Mouse (Mus musculus): ENCODE results near the gene Ccdc88c. TPM values are rescaled to one million over a fixed set of nuclear protein-coding genes. Genes with fewer than 3 reads are reported as not detected.
A peak's percentile ranks its signal among the peaks of the same experiment; 100 is the strongest.

The Ccdc88c gene
- polyA plus RNA-seq, 1 experiment from 2014 or later, result 18.3 TPM

DNA sequence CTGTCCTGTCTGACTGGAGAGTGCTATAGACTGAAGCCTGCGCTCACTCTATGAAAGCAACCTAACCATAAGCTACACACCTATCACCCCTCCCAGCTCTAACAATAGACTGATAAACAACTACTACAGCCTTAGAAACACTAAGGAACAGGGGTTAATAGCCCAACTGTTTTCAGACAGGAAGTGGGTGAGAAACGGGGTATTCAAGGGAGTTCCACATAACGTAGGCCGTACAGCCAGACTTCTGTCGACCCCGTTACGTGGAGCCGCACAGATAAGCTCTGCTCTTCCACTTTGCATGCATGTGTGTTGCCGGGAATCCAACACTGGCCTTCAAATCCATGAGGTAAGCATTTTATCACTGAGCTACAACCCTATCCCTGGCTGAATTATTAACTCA, 21.4 kb downstream of the Ccdc88c start:
- H3K4me3 ChIP-seq, result no peak overlapping the region
- H3K27me3 ChIP-seq, result no peaks in the 10 kb centered on the region
- no peak overlapping the region for H3K4me2 ChIP-seq (replicated peaks)
- ATAC-seq (replicated peaks), result 0 out of 2 replicates have a peak, but pooled peaks have one; percentile 2
- H3K36me3 ChIP-seq, result no peaks in the 10 kb centered on the region
- peak overlapping the region; percentile 78 for H3K27ac ChIP-seq (replicated peaks)
- 87% methylated on average over 9 of the region's 9 CpGs for WGBS
- no peaks in the 10 kb centered on the region for H3K9me3 ChIP-seq
- no peak overlapping the region for H3K9ac ChIP-seq (replicated peaks)
- H3K4me1 ChIP-seq, result peaks cover 48% of the 10 kb centered on the region

DNA sequence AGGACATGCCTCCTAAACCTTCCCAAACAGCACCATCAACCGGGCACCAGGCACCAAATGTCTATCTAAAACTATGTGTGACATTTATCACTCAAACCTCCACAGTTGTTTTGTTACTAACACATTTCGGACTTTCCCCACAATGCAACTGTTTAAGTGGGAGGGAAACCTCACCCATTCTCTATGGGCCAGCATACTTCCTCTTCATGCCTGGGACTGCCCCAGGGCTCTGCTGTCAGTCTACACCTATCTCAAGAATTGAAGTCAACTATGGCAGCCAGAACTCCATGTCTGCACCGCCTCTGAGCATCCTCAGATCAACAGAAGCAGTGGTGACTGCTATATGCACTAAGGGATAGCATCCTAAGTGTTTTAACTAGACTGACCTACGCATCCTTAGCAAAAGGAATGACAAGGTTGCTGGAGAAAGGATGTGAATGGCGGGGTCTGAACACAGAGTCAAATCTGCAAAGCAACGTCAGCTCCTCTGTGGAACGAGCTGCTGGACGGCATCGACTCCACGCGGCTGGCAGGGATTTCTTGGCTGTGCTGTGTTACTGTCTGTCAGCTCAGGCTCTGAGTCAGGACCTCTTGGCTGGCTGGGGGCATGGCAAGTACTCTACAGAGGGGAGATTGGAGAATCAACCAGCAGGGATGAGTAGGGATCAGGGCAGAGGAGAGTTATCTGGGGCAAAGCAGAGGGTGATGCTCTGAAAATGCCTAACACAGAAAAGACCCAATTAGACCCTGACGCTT, 23.0 kb downstream of the Ccdc88c start:
- ATAC-seq (replicated peaks), result no peak
- H3K4me3 ChIP-seq, result no peak overlapping the region
- H3K4me1 ChIP-seq, result peaks cover 44% of the 10 kb centered on the region
- no peak overlapping the region for H3K4me2 ChIP-seq (replicated peaks)
- no peaks in the 10 kb centered on the region for H3K27me3 ChIP-seq
- H3K36me3 ChIP-seq, result no peaks in the 10 kb centered on the region
- no peaks in the 10 kb centered on the region for H3K9me3 ChIP-seq
- H3K27ac ChIP-seq (replicated peaks), result peak overlapping the region; percentile 53
- WGBS, result 70% methylated on average over 12 of the region's 12 CpGs
- no peak overlapping the region for H3K9ac ChIP-seq (replicated peaks)

- 45% methylated on average over 5 of the region's 5 CpGs for WGBS
- Histone ChIP-seq H3K4me1 (peaks cover 44% of the 10 kb centered on the region), H3K27me3 (no peaks in the 10 kb centered on the region), H3K27ac (replicated peaks) (peak overlapping the region; percentile 53; the same call in 1 of the 2 replicates), H3K4me3 (no peak overlapping the region), H3K9ac (replicated peaks) (no peak overlapping the region; the same call in 1 of the 2 replicates), H3K9me3 (no peaks in the 10 kb centered on the region), H3K36me3 (no peaks in the 10 kb centered on the region), H3K4me2 (replicated peaks) (no peak overlapping the region)
- ATAC-seq (replicated peaks), result 0 out of 2 replicates have a peak, but pooled peaks have one; percentile 16
These were observed 23.9 kb downstream of the Ccdc88c start for GRCm38 (mm10) chr12:101004982-101005381.

DNA sequence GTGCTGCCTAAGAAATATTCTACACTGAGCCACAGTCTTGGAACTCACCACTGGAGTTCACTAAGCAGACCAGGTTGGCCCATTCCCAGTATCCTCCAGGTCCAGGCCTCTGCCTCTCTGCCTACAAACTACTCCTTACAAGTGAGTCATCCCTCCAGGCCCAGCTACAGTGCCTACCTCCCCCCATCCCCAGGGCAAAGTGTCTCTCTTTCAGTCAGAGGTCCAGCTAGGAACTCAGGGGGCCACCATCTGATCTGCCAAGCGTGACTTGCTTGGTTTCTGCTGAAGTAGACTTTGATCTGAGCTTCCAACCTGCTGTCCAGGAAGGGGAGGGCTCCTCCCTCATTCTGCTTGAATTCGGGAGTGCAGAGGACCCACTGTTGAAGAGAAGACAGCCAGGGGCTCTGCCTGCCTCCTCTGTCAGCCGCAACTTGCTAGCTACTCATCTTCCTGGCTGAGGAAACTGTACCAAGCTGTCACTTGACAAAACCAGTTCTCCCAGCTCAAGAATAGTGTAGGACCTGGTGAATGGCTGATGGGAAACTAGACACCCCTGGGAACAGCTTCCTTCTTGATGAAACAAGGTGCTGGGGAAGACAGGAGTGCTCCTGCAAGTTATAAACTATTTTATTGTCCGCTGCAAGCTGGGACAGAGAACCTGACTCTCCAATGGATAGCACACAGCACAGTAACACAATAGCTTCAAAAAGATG, 25.9 kb downstream of the Ccdc88c start:
- peaks cover 51% of the 10 kb centered on the region for H3K4me1 ChIP-seq

DNA sequence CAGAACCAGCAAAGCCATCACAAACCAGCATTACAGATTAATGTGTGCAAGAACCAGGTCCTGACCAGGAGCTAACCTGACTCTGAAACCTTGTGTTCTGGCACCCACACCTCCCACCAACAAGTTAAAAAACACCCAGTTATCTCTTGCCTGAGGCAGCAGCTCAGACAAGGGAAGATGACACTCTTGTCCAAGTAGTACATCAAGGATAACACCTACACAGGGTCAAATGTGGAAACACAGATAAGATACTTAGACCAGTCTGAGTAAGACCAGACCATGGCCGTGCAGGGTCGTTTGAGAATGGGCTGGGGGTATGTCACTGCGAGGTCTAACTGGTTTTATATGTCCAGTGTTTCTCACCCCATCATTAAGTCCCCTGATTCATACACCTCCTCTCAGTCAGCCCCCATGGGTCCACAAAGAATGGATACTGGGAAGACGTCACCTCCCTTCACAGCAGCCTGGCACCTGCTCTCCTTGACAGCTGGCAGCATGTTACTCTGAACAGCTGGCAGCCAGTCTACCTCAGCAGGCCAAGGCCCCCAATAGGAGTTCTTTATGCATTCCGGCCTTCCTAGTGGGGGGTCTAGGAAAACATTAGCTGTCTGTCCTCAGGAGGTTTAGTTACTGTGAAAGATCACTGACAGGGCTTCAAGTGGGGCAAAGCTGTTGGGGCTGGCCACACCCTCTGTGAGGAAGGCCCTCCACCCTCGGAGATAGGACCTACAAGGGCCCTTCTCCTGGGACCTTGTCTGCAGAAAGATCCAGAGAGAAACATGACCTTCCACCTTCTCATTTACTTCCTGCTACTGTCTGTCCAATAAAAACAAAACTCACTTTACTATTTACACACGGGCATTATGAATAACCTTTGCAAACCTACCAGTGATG, 29.5 kb downstream of the Ccdc88c start:
- H3K4me2 ChIP-seq (replicated peaks), result no peak overlapping the region
- no peaks in the 10 kb centered on the region for H3K36me3 ChIP-seq
- 48% methylated on average over 7 of the region's 7 CpGs for WGBS
- no peaks in the 10 kb centered on the region for H3K9me3 ChIP-seq
- H3K9ac ChIP-seq (replicated peaks), result no peak overlapping the region
- no peak overlapping the region for H3K4me3 ChIP-seq
- no peaks in the 10 kb centered on the region for H3K27me3 ChIP-seq
- ATAC-seq (replicated peaks), result no peak
- H3K4me1 ChIP-seq, result peaks cover 49% of the 10 kb centered on the region
- no peak overlapping the region for H3K27ac ChIP-seq (replicated peaks)

More for the DNA sequence above, 25.9 kb downstream of the Ccdc88c start:
- WGBS, result 39% methylated on average over 4 of the region's 4 CpGs
- H3K9me3 ChIP-seq, result no peaks in the 10 kb centered on the region
- no peak overlapping the region for H3K27ac ChIP-seq (replicated peaks)
- H3K4me2 ChIP-seq (replicated peaks), result no peak overlapping the region
- ATAC-seq (replicated peaks), result no peak
- H3K4me3 ChIP-seq, result no peak overlapping the region
- H3K9ac ChIP-seq (replicated peaks), result no peak overlapping the region
- no peaks in the 10 kb centered on the region for H3K27me3 ChIP-seq
- H3K36me3 ChIP-seq, result no peaks in the 10 kb centered on the region

DNA sequence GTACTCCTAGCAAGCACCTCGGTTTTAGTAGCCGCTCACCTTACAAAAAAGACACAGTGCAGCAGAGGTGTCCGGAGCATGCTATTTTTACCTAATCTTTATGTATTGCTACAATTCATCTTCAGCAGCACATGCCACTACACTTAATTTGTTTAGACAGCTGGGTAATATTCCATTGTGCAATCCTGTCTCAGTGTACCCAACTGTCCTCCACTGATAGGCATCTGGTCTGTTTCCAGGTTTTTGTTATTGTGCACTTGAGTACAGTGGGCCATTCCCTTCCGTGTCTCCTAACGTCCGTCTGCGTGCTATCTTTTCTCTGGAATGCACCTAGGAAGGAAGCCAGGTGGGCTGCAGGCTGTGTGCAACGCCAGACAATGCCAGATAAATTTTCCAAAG, 30.3 kb downstream of the Ccdc88c start:
- Histone ChIP-seq H3K27ac (replicated peaks) (no peak overlapping the region), H3K27me3 (no peaks in the 10 kb centered on the region), H3K4me1 (peaks cover 45% of the 10 kb centered on the region), H3K4me2 (replicated peaks) (no peak overlapping the region), H3K4me3 (no peak overlapping the region), H3K9ac (replicated peaks) (no peak overlapping the region), H3K9me3 (no peaks in the 10 kb centered on the region), H3K36me3 (no peaks in the 10 kb centered on the region)
- ATAC-seq (replicated peaks), result no peak
- WGBS, result 53% methylated on average over 8 of the region's 8 CpGs

- 14% methylated on average over 10 of the region's 10 CpGs for WGBS
- Histone ChIP-seq H3K9ac (replicated peaks) (no peak overlapping the region), H3K4me2 (replicated peaks) (no peak overlapping the region), H3K4me3 (no peak overlapping the region), H3K27ac (replicated peaks) (0 out of 2 replicates have a peak overlapping the region, but pooled peaks have one; percentile 8), H3K36me3 (no peaks in the 10 kb centered on the region), H3K4me1 (peaks cover 45% of the 10 kb centered on the region), H3K9me3 (no peaks in the 10 kb centered on the region), H3K27me3 (no peaks in the 10 kb centered on the region)
- 0 out of 2 replicates have a peak, but pooled peaks have one; percentile 20 for ATAC-seq (replicated peaks)
These were observed 30.9 kb downstream of the Ccdc88c start for GRCm38 (mm10) chr12:100997830-100998563.

- Histone ChIP-seq H3K4me3 (no peak overlapping the region), H3K27me3 (no peaks in the 10 kb centered on the region), H3K36me3 (no peaks in the 10 kb centered on the region), H3K4me2 (replicated peaks) (no peak overlapping the region), H3K9ac (replicated peaks) (no peak overlapping the region), H3K4me1 (peaks cover 45% of the 10 kb centered on the region), H3K9me3 (no peaks in the 10 kb centered on the region), H3K27ac (replicated peaks) (0 out of 2 replicates have a peak overlapping the region, but pooled peaks have one; percentile 28)
- no peak for ATAC-seq (replicated peaks)
- WGBS, result 23% methylated on average over 5 of the region's 5 CpGs
These were observed 32.4 kb downstream of the Ccdc88c start for GRCm38 (mm10) chr12:100996378-100996898.

- H3K9me3 ChIP-seq, result no peaks in the 10 kb centered on the region
- no peaks in the 10 kb centered on the region for H3K36me3 ChIP-seq
- no peak overlapping the region for H3K4me3 ChIP-seq
- WGBS, result 36% methylated on average over 16 of the region's 16 CpGs
- no peak overlapping the region for H3K9ac ChIP-seq (replicated peaks)
- H3K4me2 ChIP-seq (replicated peaks), result no peak overlapping the region
- 0 out of 2 replicates have a peak overlapping the region, but pooled peaks have one; percentile 28 for H3K27ac ChIP-seq (replicated peaks)
- ATAC-seq (replicated peaks), result no peak
- no peaks in the 10 kb centered on the region for H3K27me3 ChIP-seq
- H3K4me1 ChIP-seq, result peaks cover 51% of the 10 kb centered on the region
These were observed 33.1 kb downstream of the Ccdc88c start for GRCm38 (mm10) chr12:100995607-100996377.

DNA sequence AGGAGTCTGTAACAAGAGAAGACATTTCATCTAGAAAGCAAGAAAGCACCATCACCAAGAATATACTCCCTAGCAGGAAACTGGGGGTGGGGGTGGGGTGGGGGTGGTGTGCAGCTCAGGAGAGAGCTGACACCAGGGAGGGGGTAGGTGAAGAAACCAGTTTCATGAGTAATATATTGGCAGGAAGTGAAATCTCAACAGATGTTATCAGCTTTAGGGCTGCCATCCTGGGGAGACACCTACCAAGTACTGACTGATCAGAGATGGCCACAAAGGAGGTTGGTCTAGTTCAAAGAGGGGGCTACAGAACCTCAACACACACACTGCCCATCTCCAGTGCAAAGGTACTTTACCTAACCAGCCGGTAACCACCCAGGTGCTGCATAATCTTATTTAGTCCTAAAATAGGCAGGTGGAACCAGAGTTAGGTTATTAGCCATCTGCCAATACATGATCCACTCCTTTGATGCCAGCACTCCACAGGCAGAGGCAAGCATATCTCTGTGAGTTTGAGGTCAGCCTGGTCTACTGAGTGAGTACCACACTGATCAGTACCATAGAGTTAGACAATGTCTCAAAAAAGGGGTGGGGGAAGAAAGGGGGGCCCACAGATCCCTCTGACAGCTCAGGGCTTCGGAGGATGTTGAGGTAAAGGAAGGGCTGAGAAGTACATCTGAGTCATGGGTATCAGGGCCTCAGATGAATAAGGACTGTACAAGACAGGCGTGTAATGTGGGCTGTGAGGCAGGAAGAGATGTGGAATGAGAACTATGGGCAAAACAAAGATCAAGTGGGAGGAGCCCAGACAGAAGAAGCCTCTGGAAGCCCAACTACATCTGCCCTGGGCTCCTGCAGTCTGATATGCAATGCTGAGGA, 34.5 kb downstream of the Ccdc88c start:
- peaks cover 62% of the 10 kb centered on the region for H3K4me1 ChIP-seq
- H3K27ac ChIP-seq (replicated peaks), result no peak overlapping the region
- H3K36me3 ChIP-seq, result no peaks in the 10 kb centered on the region
- H3K4me3 ChIP-seq, result no peak overlapping the region
- 81% methylated on average over 3 of the region's 3 CpGs for WGBS
- no peak overlapping the region for H3K9ac ChIP-seq (replicated peaks)
- H3K27me3 ChIP-seq, result no peaks in the 10 kb centered on the region
- H3K9me3 ChIP-seq, result no peaks in the 10 kb centered on the region
- no peak overlapping the region for H3K4me2 ChIP-seq (replicated peaks)
- ATAC-seq (replicated peaks), result no peak

Data from forebrain, embryonic 15.5 days (tissue).